Comparison of ENCODE assay signal across 32 mouse cellular contexts in the genomic region with DNA sequence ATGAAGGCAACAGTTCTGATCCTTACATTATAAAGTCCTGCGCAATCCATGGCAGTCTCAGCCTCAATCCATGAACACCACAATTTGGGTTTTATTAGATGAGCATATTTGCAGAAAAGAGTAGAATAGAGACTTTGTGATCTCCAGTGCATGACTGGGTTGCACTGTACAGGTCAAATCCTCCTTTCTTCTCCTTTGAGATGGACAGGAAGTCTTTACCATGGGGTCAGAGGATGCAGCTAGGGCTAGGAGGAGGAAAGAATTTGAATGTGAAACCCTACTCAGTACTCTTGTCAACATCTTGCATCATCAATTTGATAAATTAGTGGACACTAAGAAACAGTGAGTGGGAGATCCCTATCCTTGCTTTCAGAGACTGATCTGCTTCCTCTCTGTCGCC.
"Had no signal": no experiment of that assay in that cellular context is flagged by ENCODE, and none has a peak within 500 bp of the region (broad histone marks: within the 10 kb centered on the region; RNA-seq: fewer than 3 reads in every experiment).

No protein-coding gene starts in this region.

- DNase-seq: heart, adult 18-20 months; heart, adult 2 months; heart, postnatal 10 days; heart, postnatal 14 days; heart, postnatal 36 days; heart, postnatal 4 days; kidney, adult 11 months; kidney, adult 18-20 months; kidney, adult 2 months; kidney, adult 9 months; kidney, postnatal 14 days; kidney, postnatal 4 days; layer of hippocampus, adult 9-11 months; layer of hippocampus, postnatal 36 days had no signal

- H3K27me3 ChIP-seq: heart, embryonic 12.5 days; heart, embryonic 13.5 days; heart, embryonic 15.5 days; hindbrain, embryonic 12.5 days; hindbrain, embryonic 13.5 days; hindbrain, embryonic 15.5 days; intestine, embryonic 15.5 days had no signal

- H3K27ac ChIP-seq: heart, adult 2 months; heart, embryonic 10.5 days; heart, embryonic 13.5 days; heart, embryonic 15.5 days; hindbrain, embryonic 10.5 days; hindbrain, embryonic 12.5 days; hindbrain, embryonic 13.5 days; hindbrain, embryonic 14.5 days; hindbrain, embryonic 15.5 days; hindbrain, postnatal 0 days; intestine, embryonic 15.5 days; layer of hippocampus, adult 2 months; left cerebral cortex, adult 2 months had no signal

- H3K36me3 ChIP-seq: heart, embryonic 10.5 days; heart, embryonic 12.5 days; heart, embryonic 13.5 days; heart, embryonic 15.5 days; hindbrain, embryonic 10.5 days; hindbrain, embryonic 12.5 days; hindbrain, embryonic 13.5 days; hindbrain, embryonic 15.5 days; intestine, embryonic 15.5 days had no signal

- ATAC-seq: hindbrain, embryonic 16.5 days; hindbrain, postnatal 0 days; inflammation-experienced regulatory T-cells, adult 6 months; intestine, embryonic 15.5 days; intestine, embryonic 16.5 days; intestine, postnatal 0 days had no signal

- H3K9ac ChIP-seq: heart, embryonic 12.5 days; heart, embryonic 13.5 days; heart, embryonic 15.5 days; hindbrain, embryonic 12.5 days; hindbrain, embryonic 13.5 days; hindbrain, embryonic 14.5 days; hindbrain, embryonic 15.5 days; intestine, embryonic 15.5 days had no signal

- H3K9me3 ChIP-seq: heart, embryonic 10.5 days; heart, embryonic 12.5 days; heart, embryonic 13.5 days; heart, embryonic 15.5 days; hindbrain, embryonic 10.5 days; hindbrain, embryonic 12.5 days; hindbrain, embryonic 13.5 days; hindbrain, embryonic 15.5 days; intestine, embryonic 15.5 days had no signal

- H3K4me3 ChIP-seq: heart, adult 2 months; heart, embryonic 10.5 days; heart, embryonic 12.5 days; heart, embryonic 13.5 days; heart, embryonic 15.5 days; hindbrain, embryonic 10.5 days; hindbrain, embryonic 12.5 days; hindbrain, embryonic 13.5 days; hindbrain, embryonic 15.5 days; intestine, embryonic 15.5 days; layer of hippocampus, adult 2 months; left cerebral cortex, adult 2 months had no signal

- H3K4me2 ChIP-seq: heart, embryonic 11.5 days; heart, embryonic 12.5 days; heart, embryonic 13.5 days; heart, embryonic 15.5 days; hindbrain, embryonic 12.5 days; hindbrain, embryonic 13.5 days; hindbrain, embryonic 14.5 days; hindbrain, embryonic 15.5 days; intestine, embryonic 15.5 days had no signal

- H3K4me1 ChIP-seq: heart, embryonic 10.5 days; heart, embryonic 12.5 days; heart, embryonic 13.5 days; heart, embryonic 15.5 days; hindbrain, embryonic 10.5 days; hindbrain, embryonic 12.5 days; hindbrain, embryonic 13.5 days; hindbrain, embryonic 15.5 days; intestine, embryonic 15.5 days had no signal
